Mouse (Mus musculus): ENCODE data around the gene Lama1. TPM values are rescaled to one million over a fixed set of nuclear protein-coding genes. Genes with fewer than 3 reads are reported as not detected.

Lama1 gene
- polyA plus RNA-seq, 1 experiment from 2014 or later, result 0.76 TPM

DNA sequence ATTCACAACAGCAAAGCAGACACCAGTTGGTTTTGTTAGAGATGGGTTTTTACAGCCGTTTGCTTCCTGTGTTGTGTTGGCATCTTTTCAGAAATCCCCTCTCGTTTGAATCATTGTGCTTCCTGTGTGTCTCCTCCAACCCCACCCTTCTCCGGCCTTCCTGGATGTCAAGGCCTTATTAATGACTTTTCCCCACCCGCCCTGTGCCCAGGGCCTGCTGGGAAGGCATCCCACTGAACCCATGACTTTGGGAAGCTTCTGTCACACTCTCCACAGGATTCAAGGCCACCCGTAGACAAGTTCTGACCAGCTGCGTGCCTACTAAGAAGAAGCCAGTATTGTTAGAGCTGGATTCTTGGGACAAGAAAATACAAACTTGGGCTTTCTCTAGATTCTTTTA lies 16.0 kb upstream of the Lama1 start:
- DNase-seq (ENCODE audit: low spot score) (no peak), ATAC-seq (ENCODE audit: low FRiP score, low TSS enrichment) (no peak)
- Histone ChIP-seq H3K9me3 (ENCODE audit: control insufficient read depth, low read length) (no peaks in the 10 kb centered on the region), H3K4me1 (replicated peaks; ENCODE audit: control insufficient read depth, insufficient read depth) (no peaks in the 10 kb centered on the region), H3K27me3 (ENCODE audit: control insufficient read depth, insufficient read depth, low read length) (no peaks in the 10 kb centered on the region), H3K27ac (replicated peaks) (no peak overlapping the region), H3K36me3 (ENCODE audit: control insufficient read depth, insufficient read depth, low read length) (no peaks in the 10 kb centered on the region), H3K4me2 (replicated peaks; ENCODE audit: low read depth) (no peak overlapping the region), H3K9ac (ENCODE audit: low read length) (no peak overlapping the region), H3K4me3 (ENCODE audit: low read depth, low read length) (no peak overlapping the region)
- WGBS, result 55% methylated on average over 6 of the region's 6 CpGs
- no peak for TF ChIP-seq EP300 (optimal IDR thresholded peaks at IDR 0.05)
- TF ChIP-seq CTCF (IDR thresholded peaks at IDR 0.05; ENCODE audit: low read depth), result no peak

DNA sequence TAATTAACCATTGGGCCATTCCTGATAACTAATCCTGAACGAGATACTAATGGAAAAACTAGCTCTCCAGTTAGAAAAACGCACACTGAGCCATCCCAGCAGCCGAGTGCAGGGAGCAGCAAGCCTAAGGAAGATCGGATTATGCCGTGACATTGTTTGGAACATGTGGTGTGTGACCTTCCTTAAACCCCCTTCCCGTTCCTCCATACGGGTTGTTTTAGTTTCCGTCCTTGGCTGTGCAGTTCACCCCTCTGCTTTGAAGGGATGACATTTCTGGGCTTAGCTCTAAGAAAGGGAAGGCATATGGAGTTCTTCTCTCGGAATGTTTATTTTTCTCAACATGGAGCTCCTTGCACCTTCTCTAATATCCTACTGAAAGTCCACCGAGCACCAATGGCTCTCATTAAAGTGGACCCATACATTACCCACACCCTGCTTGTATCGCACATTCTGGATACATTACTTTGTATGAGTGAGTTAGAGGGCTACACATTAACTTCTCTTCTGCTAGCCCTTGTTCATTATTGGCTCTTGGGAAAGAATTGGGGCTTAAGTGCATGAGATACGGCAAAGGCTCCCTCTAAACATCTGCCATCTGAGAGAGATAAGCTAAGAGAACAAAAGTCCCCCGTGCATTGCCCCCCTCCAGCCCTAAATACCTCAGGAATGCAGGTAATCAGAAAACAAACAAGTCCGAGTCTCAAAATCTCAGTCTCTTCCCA lies 11.9 kb upstream of the Lama1 start:
- Histone ChIP-seq H3K4me1 (replicated peaks; ENCODE audit: control insufficient read depth, insufficient read depth) (no peaks in the 10 kb centered on the region), H3K9ac (ENCODE audit: low read length) (no peak overlapping the region), H3K4me3 (ENCODE audit: low read depth, low read length) (no peak overlapping the region), H3K9me3 (ENCODE audit: control insufficient read depth, low read length) (no peaks in the 10 kb centered on the region), H3K36me3 (ENCODE audit: control insufficient read depth, insufficient read depth, low read length) (no peaks in the 10 kb centered on the region), H3K27ac (replicated peaks) (no peak overlapping the region), H3K27me3 (ENCODE audit: control insufficient read depth, insufficient read depth, low read length) (no peaks in the 10 kb centered on the region), H3K4me2 (replicated peaks; ENCODE audit: low read depth) (no peak overlapping the region; the same call in 1 of the 2 replicates)
- 16% methylated on average over 14 of the region's 14 CpGs for WGBS
- TF ChIP-seq EP300 (optimal IDR thresholded peaks at IDR 0.05) (no peak), CTCF (IDR thresholded peaks at IDR 0.05; ENCODE audit: low read depth) (no peak)
- DNase-seq (ENCODE audit: low spot score) (no peak), ATAC-seq (ENCODE audit: low FRiP score, low TSS enrichment) (no peak; the same call in 1 of the 2 replicates)

DNA sequence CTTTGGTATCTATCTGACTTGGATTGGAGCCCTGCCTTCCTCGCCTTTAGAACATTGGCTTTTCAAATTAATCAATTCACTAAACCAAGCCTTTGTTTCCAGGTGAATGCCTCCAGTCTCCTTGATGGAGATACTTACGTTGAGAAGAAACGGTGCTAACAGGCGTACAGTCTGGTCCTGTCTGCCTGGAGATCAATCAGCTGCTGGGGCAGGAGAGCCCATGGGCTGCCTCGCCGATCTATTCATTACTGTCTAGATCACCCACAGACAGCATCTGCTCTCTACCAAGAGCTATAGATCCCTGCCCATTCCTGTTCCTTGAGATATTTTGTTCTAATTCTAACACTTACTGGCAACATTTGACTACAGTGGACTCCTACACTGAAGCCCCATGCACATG lies 9.6 kb upstream of the Lama1 start:
- DNase-seq (ENCODE audit: low spot score), result no peak

DNA sequence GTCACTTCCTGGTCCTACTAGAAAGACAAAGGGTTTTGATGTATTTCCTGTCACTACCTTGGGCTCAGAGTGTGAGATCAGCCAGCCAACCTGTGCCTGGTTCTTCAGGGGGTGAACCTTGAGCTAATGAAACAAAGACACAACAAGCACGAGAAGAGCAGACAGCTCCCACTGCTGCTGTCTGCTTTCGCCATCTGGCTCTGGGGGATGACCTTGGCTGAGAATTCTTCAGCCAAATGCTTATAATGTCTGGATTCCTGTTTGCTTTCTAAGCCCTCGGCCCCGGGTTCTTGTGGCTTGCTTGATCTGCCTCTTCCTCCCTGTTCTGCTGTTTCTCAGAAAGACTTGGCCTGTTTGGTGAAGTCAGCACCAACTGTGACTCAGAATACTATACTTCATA lies 6.4 kb upstream of the Lama1 start:
- DNase-seq (ENCODE audit: low spot score), result no peak
- no peaks in the 10 kb centered on the region for H3K27me3 ChIP-seq (ENCODE audit: control insufficient read depth, insufficient read depth, low read length)
- H3K4me3 ChIP-seq (ENCODE audit: low read depth, low read length), result no peak overlapping the region
- H3K4me2 ChIP-seq (replicated peaks; ENCODE audit: low read depth), result no peak overlapping the region
- H3K36me3 ChIP-seq (ENCODE audit: control insufficient read depth, insufficient read depth, low read length), result no peaks in the 10 kb centered on the region
- no peaks in the 10 kb centered on the region for H3K9me3 ChIP-seq (ENCODE audit: control insufficient read depth, low read length)
- no peak overlapping the region for H3K9ac ChIP-seq (ENCODE audit: low read length)
- H3K27ac ChIP-seq (replicated peaks), result no peak overlapping the region
- no peak for ATAC-seq (ENCODE audit: low FRiP score, low TSS enrichment)
- TF ChIP-seq EP300 (optimal IDR thresholded peaks at IDR 0.05) (no peak), CTCF (IDR thresholded peaks at IDR 0.05; ENCODE audit: low read depth) (no peak)
- WGBS, result 48% methylated on average over 4 of the region's 4 CpGs
- no peaks in the 10 kb centered on the region for H3K4me1 ChIP-seq (replicated peaks; ENCODE audit: control insufficient read depth, insufficient read depth)

More for the DNA sequence above, 9.6 kb upstream of the Lama1 start:
- WGBS, result 76% methylated on average over 6 of the region's 6 CpGs
- no peaks in the 10 kb centered on the region for H3K4me1 ChIP-seq (replicated peaks; ENCODE audit: control insufficient read depth, insufficient read depth)
- H3K9ac ChIP-seq (ENCODE audit: low read length), result no peak overlapping the region
- no peak overlapping the region for H3K4me2 ChIP-seq (replicated peaks; ENCODE audit: low read depth)
- no peak overlapping the region for H3K4me3 ChIP-seq (ENCODE audit: low read depth, low read length)
- no peaks in the 10 kb centered on the region for H3K9me3 ChIP-seq (ENCODE audit: control insufficient read depth, low read length)
- no peaks in the 10 kb centered on the region for H3K36me3 ChIP-seq (ENCODE audit: control insufficient read depth, insufficient read depth, low read length)
- H3K27me3 ChIP-seq (ENCODE audit: control insufficient read depth, insufficient read depth, low read length), result no peaks in the 10 kb centered on the region
- ATAC-seq (ENCODE audit: low FRiP score, low TSS enrichment), result no peak
- no peak overlapping the region for H3K27ac ChIP-seq (replicated peaks)
- TF ChIP-seq CTCF (IDR thresholded peaks at IDR 0.05; ENCODE audit: low read depth) (no peak), EP300 (optimal IDR thresholded peaks at IDR 0.05) (no peak)

DNA sequence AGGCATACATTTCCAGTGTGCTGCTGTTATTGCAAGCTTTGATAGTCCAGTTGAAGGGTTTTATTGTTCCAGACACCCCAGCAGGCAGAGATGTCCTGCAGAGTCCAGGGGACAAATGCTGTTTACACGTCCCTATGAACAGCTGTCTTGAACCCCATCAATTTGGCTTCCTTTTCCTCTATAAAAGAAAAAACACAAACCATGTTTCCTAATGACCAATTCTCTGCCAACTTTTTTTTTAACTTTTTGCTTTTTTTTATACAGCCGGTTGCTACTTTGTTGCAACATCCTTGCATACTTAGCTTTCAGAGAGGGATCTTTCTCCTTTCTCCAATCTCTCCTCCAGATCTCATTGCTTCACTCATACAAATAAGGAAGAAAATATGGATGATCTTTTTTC lies 4.4 kb upstream of the Lama1 start:
- DNase-seq (ENCODE audit: low spot score), result no peak
- no peaks in the 10 kb centered on the region for H3K36me3 ChIP-seq (ENCODE audit: control insufficient read depth, insufficient read depth, low read length)
- no peak overlapping the region for H3K27ac ChIP-seq (replicated peaks)
- TF ChIP-seq CTCF (IDR thresholded peaks at IDR 0.05; ENCODE audit: low read depth) (no peak), EP300 (optimal IDR thresholded peaks at IDR 0.05) (no peak)
- ATAC-seq (ENCODE audit: low FRiP score, low TSS enrichment), result no peak
- no peak overlapping the region for H3K4me3 ChIP-seq (ENCODE audit: low read depth, low read length)
- no peaks in the 10 kb centered on the region for H3K4me1 ChIP-seq (replicated peaks; ENCODE audit: control insufficient read depth, insufficient read depth)
- 56% methylated on average over 2 of the region's 2 CpGs for WGBS
- no peak overlapping the region for H3K4me2 ChIP-seq (replicated peaks; ENCODE audit: low read depth)
- H3K27me3 ChIP-seq (ENCODE audit: control insufficient read depth, insufficient read depth, low read length), result no peaks in the 10 kb centered on the region
- H3K9me3 ChIP-seq (ENCODE audit: control insufficient read depth, low read length), result no peaks in the 10 kb centered on the region
- no peak overlapping the region for H3K9ac ChIP-seq (ENCODE audit: low read length)

- 73% methylated on average over 2 of the region's 3 CpGs for WGBS
Measured at GRCm38 (mm10) chr17:67693861-67694260, 3.2 kb upstream of the Lama1 start.

More at GRCm38 (mm10) chr17:67693861-67694260, 3.2 kb upstream of the Lama1 start:
- Histone ChIP-seq H3K4me3 (ENCODE audit: low read depth, low read length) (no peak overlapping the region), H3K9ac (ENCODE audit: low read length) (no peak overlapping the region), H3K4me1 (replicated peaks; ENCODE audit: control insufficient read depth, insufficient read depth) (no peaks in the 10 kb centered on the region), H3K27ac (replicated peaks) (no peak overlapping the region), H3K36me3 (ENCODE audit: control insufficient read depth, insufficient read depth, low read length) (no peaks in the 10 kb centered on the region), H3K9me3 (ENCODE audit: control insufficient read depth, low read length) (no peaks in the 10 kb centered on the region), H3K4me2 (replicated peaks; ENCODE audit: low read depth) (no peak overlapping the region), H3K27me3 (ENCODE audit: control insufficient read depth, insufficient read depth, low read length) (no peaks in the 10 kb centered on the region)
- TF ChIP-seq EP300 (optimal IDR thresholded peaks at IDR 0.05) (no peak), CTCF (IDR thresholded peaks at IDR 0.05; ENCODE audit: low read depth) (no peak)
- no peak for ATAC-seq (ENCODE audit: low FRiP score, low TSS enrichment)
- DNase-seq (ENCODE audit: low spot score), result no peak
